Mouse (Mus musculus): Measurements from ENCODE around the gene Tomm40l.
A peak's percentile ranks its signal among the peaks of the same experiment; 100 is the strongest.

The Tomm40l gene

GRCm38 (mm10) chr1:171222238-171223155, at the start of gene Tomm40l:
Tomm40l (minus strand) TSS chr1:171222514.
- DNase-seq, result peak; percentile 89

GRCm38 (mm10) chr1:171272086-171272485, 49.8 kb upstream of the Tomm40l start:
- no peak for DNase-seq

GRCm38 (mm10) chr1:171271622-171272021, 49.3 kb upstream of the Tomm40l start:
- DNase-seq, result no peak

GRCm38 (mm10) chr1:171271196-171271595, 48.9 kb upstream of the Tomm40l start:
- DNase-seq, result no peak

- peak; percentile 67 for DNase-seq
Measured at GRCm38 (mm10) chr1:171270573-171270900, 48.2 kb upstream of the Tomm40l start.

- DNase-seq, result peak; percentile 98
Measured at GRCm38 (mm10) chr1:171269848-171270572, 47.7 kb upstream of the Tomm40l start, which contains the start of gene B4galt3. B4galt3 (plus strand) TSS chr1:171270328.

- DNase-seq, result no peak
Measured at GRCm38 (mm10) chr1:171268341-171268740, 46.0 kb upstream of the Tomm40l start.

- DNase-seq, result no peak
Measured at GRCm38 (mm10) chr1:171265971-171266744, 43.8 kb upstream of the Tomm40l start.

- DNase-seq, result no peak
Measured at GRCm38 (mm10) chr1:171263666-171264461, 41.5 kb upstream of the Tomm40l start.

GRCm38 (mm10) chr1:171263185-171263611, 40.9 kb upstream of the Tomm40l start:
- DNase-seq, result peak; percentile 48

GRCm38 (mm10) chr1:171262594-171263130, 40.3 kb upstream of the Tomm40l start:
- peak; percentile 73 for DNase-seq

GRCm38 (mm10) chr1:171260316-171260715, 38.0 kb upstream of the Tomm40l start:
- DNase-seq, result no peak

GRCm38 (mm10) chr1:171258921-171259320, 36.6 kb upstream of the Tomm40l start:
- DNase-seq, result no peak

- no peak for DNase-seq
Measured at GRCm38 (mm10) chr1:171257781-171258180, 35.5 kb upstream of the Tomm40l start.

- DNase-seq, result peak; percentile 76
Measured at GRCm38 (mm10) chr1:171256937-171257548, 34.7 kb upstream of the Tomm40l start.

GRCm38 (mm10) chr1:171256095-171256818, 33.9 kb upstream of the Tomm40l start:
- DNase-seq, result no peak

- DNase-seq, result no peak
Measured at GRCm38 (mm10) chr1:171252415-171252814, 30.1 kb upstream of the Tomm40l start.

- no peak for DNase-seq
Measured at GRCm38 (mm10) chr1:171251594-171252324, 29.4 kb upstream of the Tomm40l start.

- no peak for DNase-seq
Measured at GRCm38 (mm10) chr1:171250680-171251593, 28.6 kb upstream of the Tomm40l start, which contains the start of gene Ndufs2. Ndufs2 (minus strand) TSS chr1:171251388.

Measured in lung, postnatal 14 days (tissue).